9 mouse cellular contexts compared by ENCODE assay signal in genomic region chr17:25879261-25879660, GRCm38 (mm10). TPM values are rescaled to one million over a fixed set of nuclear protein-coding genes. Genes with fewer than 3 reads are reported as not detected.
DNase-seq lines count a peak whose midpoint lies in the region; ATAC-seq and TF ChIP-seq lines count a peak whose summit lies in the region.
"Had no signal": no experiment of that assay in that cellular context is flagged by ENCODE, and none has a peak within 500 bp of the region (broad histone marks: within the 10 kb centered on the region; RNA-seq: fewer than 3 reads in every experiment).

No protein-coding gene starts in this region.

- peak overlapping the region; percentile 30 for H3K4me3 ChIP-seq in midbrain, embryonic 10.5 days
- H3K4me3 ChIP-seq in midbrain, embryonic 16.5 days (ENCODE audit: low read depth, low read length) = no peak overlapping the region
- H3K4me3 ChIP-seq: neural tube, embryonic 13.5 days had no signal

- WGBS in midbrain, embryonic 10.5 days = 40% methylated on average over 4 of the region's 4 CpGs
- WGBS in midbrain, embryonic 16.5 days = 42% methylated on average over 4 of the region's 4 CpGs

- DNase-seq in cerebellum, adult 9-11 months = peak; percentile 53
- no peak for DNase-seq in cerebellum, adult 8-10 months
- peak; percentile 66 for DNase-seq in midbrain, embryonic 10.5 days (ENCODE audit: low spot score)
- no peak for DNase-seq in brain, embryonic 14.5 days (ENCODE audit: low read depth)
- peak; percentile 57 for DNase-seq in lung, postnatal 10 days
- no peak for DNase-seq in layer of hippocampus, adult 8-10 months (ENCODE audit: low spot score in 2 of 2)

- peaks cover 97% of the 10 kb centered on the region for H3K4me1 ChIP-seq in midbrain, embryonic 10.5 days
- H3K4me1 ChIP-seq in midbrain, embryonic 16.5 days (ENCODE audit: control insufficient read depth, insufficient read depth, low read length) = peaks cover 19% of the 10 kb centered on the region

- no peak for ATAC-seq in midbrain, embryonic 16.5 days
- ATAC-seq in frontal cortex, adult (ENCODE audit: low TSS enrichment) = no peak

- peaks cover 54% of the 10 kb centered on the region for H3K36me3 ChIP-seq in midbrain, embryonic 10.5 days
- H3K36me3 ChIP-seq in midbrain, embryonic 16.5 days (ENCODE audit: control insufficient read depth, insufficient read depth, low read length) = peaks cover 19% of the 10 kb centered on the region

- no peak overlapping the region for H3K4me2 ChIP-seq in midbrain, embryonic 16.5 days (ENCODE audit: low read length)
- H3K4me2 ChIP-seq: neural tube, embryonic 13.5 days had no signal

- no peak overlapping the region for H3K9ac ChIP-seq in midbrain, embryonic 16.5 days (ENCODE audit: low read depth, low read length)
- H3K9ac ChIP-seq: neural tube, embryonic 13.5 days had no signal

- no peaks in the 10 kb centered on the region for H3K9me3 ChIP-seq in midbrain, embryonic 10.5 days (replicated peaks)
- no peaks in the 10 kb centered on the region for H3K9me3 ChIP-seq in midbrain, embryonic 16.5 days (replicated peaks; ENCODE audit: control insufficient read depth, low read length, poor library complexity, severe bottlenecking)
- H3K9me3 ChIP-seq: neural tube, embryonic 13.5 days had no signal

- no peaks in the 10 kb centered on the region for H3K27me3 ChIP-seq in midbrain, embryonic 10.5 days (ENCODE audit: low read depth, poor library complexity, severe bottlenecking)
- no peaks in the 10 kb centered on the region for H3K27me3 ChIP-seq in midbrain, embryonic 16.5 days (ENCODE audit: control insufficient read depth, insufficient read depth, low read depth, low read length)
- H3K27me3 ChIP-seq: neural tube, embryonic 13.5 days had no signal

- H3K27ac ChIP-seq in midbrain, embryonic 10.5 days (replicated peaks) = peak overlapping the region; percentile 90
- no peak overlapping the region for H3K27ac ChIP-seq in midbrain, embryonic 16.5 days (ENCODE audit: low read length)
- H3K27ac ChIP-seq: neural tube, embryonic 13.5 days had no signal

- no peak for TF ChIP-seq POLR2A in brain, embryonic 14.5 days (IDR thresholded peaks at IDR 0.05; ENCODE audit: borderline replicate concordance, extremely low read depth, insufficient read depth, insufficient read length, poor library complexity, severe bottlenecking)

- peak; percentile 48; the same call in 1 of the 2 replicates for TF ChIP-seq CTCF in brain, embryonic 14.5 days (IDR thresholded peaks at IDR 0.05; ENCODE audit: borderline replicate concordance, extremely low read depth, insufficient read depth, insufficient read length)

RNA-seq across cellular contexts. Expression of gene Wfikkn1, which starts 1.4 kb away (rescaled TPM):
- 6.1 and 19.7 TPM in 2 replicates for polyA plus RNA-seq in midbrain, embryonic 10.5 days (2016; fragmentation: Nextera tagmentation; extraction: Ambion mirVana)
- 0.45 and 0.52 TPM in 2 replicates for polyA plus RNA-seq in midbrain, embryonic 16.5 days (2015; fragmentation: Nextera tagmentation; extraction: Ambion mirVana)
- 0.66 and 0.90 TPM in 2 replicates for polyA plus RNA-seq in brain, embryonic 14.5 days (2012; rRNA removed)
- 1 to 10 TPM; 1.6 to 2.4 (median 1.9) TPM for total RNA-seq in layer of hippocampus, adult 8-10 months (2022)

RNA-seq across cellular contexts. Expression of gene Mettl26, which starts 4.4 kb away (rescaled TPM):
- 74.3 and 80.4 TPM in 2 replicates for polyA plus RNA-seq in midbrain, embryonic 10.5 days (2016; fragmentation: Nextera tagmentation; extraction: Ambion mirVana)
- 62.2 and 63.5 TPM in 2 replicates for polyA plus RNA-seq in midbrain, embryonic 16.5 days (2015; fragmentation: Nextera tagmentation; extraction: Ambion mirVana)
- polyA plus RNA-seq in brain, embryonic 14.5 days (2012; rRNA removed) = 71.4 and 89.5 TPM in 2 replicates
- 10 to 100 TPM; 37.5 to 42.2 (median 39.1) TPM for total RNA-seq in layer of hippocampus, adult 8-10 months (2022)

RNA-seq across cellular contexts. Expression of gene Mcrip2, which starts 10.7 kb away (rescaled TPM):
- 9.9 and 17.1 TPM in 2 replicates for polyA plus RNA-seq in midbrain, embryonic 10.5 days (2016; fragmentation: Nextera tagmentation; extraction: Ambion mirVana)
- polyA plus RNA-seq in midbrain, embryonic 16.5 days (2015; fragmentation: Nextera tagmentation; extraction: Ambion mirVana) = 18.0 and 25.3 TPM in 2 replicates
- 11.7 and 14.8 TPM in 2 replicates for polyA plus RNA-seq in brain, embryonic 14.5 days (2012; rRNA removed)
- 10 to 100 TPM; 16.9 to 26.9 (median 21.5) TPM for total RNA-seq in layer of hippocampus, adult 8-10 months (2022)

RNA-seq across cellular contexts. Expression of gene Wdr90, which starts 18.0 kb away (rescaled TPM):
- polyA plus RNA-seq in midbrain, embryonic 10.5 days (2016; fragmentation: Nextera tagmentation; extraction: Ambion mirVana) = 53.4 and 53.9 TPM in 2 replicates
- 18.5 and 21.6 TPM in 2 replicates for polyA plus RNA-seq in midbrain, embryonic 16.5 days (2015; fragmentation: Nextera tagmentation; extraction: Ambion mirVana)
- polyA plus RNA-seq in brain, embryonic 14.5 days (2012; rRNA removed) = 49.5 and 81.1 TPM in 2 replicates
- total RNA-seq in layer of hippocampus, adult 8-10 months (2022) = 10 to 100 TPM; 19.0 to 28.8 (median 23.6) TPM

RNA-seq across cellular contexts. Expression of gene Rhot2, which starts 34.6 kb away (rescaled TPM):
- 23.9 and 25.2 TPM in 2 replicates for polyA plus RNA-seq in midbrain, embryonic 10.5 days (2016; fragmentation: Nextera tagmentation; extraction: Ambion mirVana)
- 15.2 and 16.7 TPM in 2 replicates for polyA plus RNA-seq in midbrain, embryonic 16.5 days (2015; fragmentation: Nextera tagmentation; extraction: Ambion mirVana)
- polyA plus RNA-seq in brain, embryonic 14.5 days (2012; rRNA removed) = 88.4 and 111 TPM in 2 replicates
- total RNA-seq in layer of hippocampus, adult 8-10 months (2022) = 100 to 1,000 TPM in 1 of 4 experiments, 10 to 100 TPM in 3; 81.2 to 107 (median 93.1) TPM

Comparison
In these comparisons a context has a peak if more than half of its experiments do, and no peak if none do; other contexts are left out.
1. DNase-seq: peak in cerebellum, adult 9-11 months (single experiment), midbrain, embryonic 10.5 days (single experiment) and lung, postnatal 10 days (single experiment); none in cerebellum, adult 8-10 months (single experiment), brain, embryonic 14.5 days (single experiment) and layer of hippocampus, adult 8-10 months (0 of 2).